Mouse (Mus musculus) ES-E14 (cell line): ENCODE data around the gene Itpa.

ENCODE experiments used
- HCFC1 ChIP-seq: IDR thresholded peaks from 2 replicates; pipeline ENCODE4 v1.6.1; 2012; ENCODE audit warnings: low read length, inconsistent platforms, borderline replicate concordance; ENCODE audit not compliant: insufficient read depth
- ZNF384 ChIP-seq: IDR thresholded peaks from 2 replicates; pipeline ENCODE4 v1.6.1; 2012; ENCODE audit warnings: low read depth, low read length, inconsistent platforms

- no peak for TF ChIP-seq HCFC1
- TF ChIP-seq ZNF384 = no peak
Measured at GRCm38 (mm10) chr2:130656536-130656935, 10.9 kb upstream of the Itpa start.
